Mouse (Mus musculus): ENCODE results near the gene Timp4. TPM values are rescaled to one million over a fixed set of nuclear protein-coding genes. Genes with fewer than 3 reads are reported as not detected.
A peak's percentile ranks its signal among the peaks of the same experiment; 100 is the strongest.
"Not testable (repeated sequence)": the region's sequence is repeated elsewhere in the genome, so short reads cannot be mapped to it uniquely, and the experiment has no call there.

Timp4 gene
- polyA plus RNA-seq, 1 experiment from 2014 or later, result 0.17 TPM

- H3K9ac ChIP-seq (ENCODE audit: low read depth, low read length), result no peak overlapping the region
These were observed 6.4 kb downstream of the Timp4 start for GRCm38 (mm10) chr6:115245500-115246058.

GRCm38 (mm10) chr6:115244222-115244621 lies 7.8 kb downstream of the Timp4 start:
- H3K9ac ChIP-seq (ENCODE audit: low read depth, low read length), result no peak overlapping the region
- 76% methylated on average over 2 of the region's 2 CpGs for WGBS
- H3K4me3 ChIP-seq (ENCODE audit: low read depth, low read length), result no peak overlapping the region

More at GRCm38 (mm10) chr6:115245500-115246058, 6.4 kb downstream of the Timp4 start:
- no peak overlapping the region for H3K4me2 ChIP-seq (replicated peaks; ENCODE audit: low read depth)
- no peaks in the 10 kb centered on the region for H3K4me1 ChIP-seq (replicated peaks; ENCODE audit: control insufficient read depth, insufficient read depth, low read length)
- no peak for ATAC-seq
- no peak for TF ChIP-seq CTCF (IDR thresholded peaks at IDR 0.05; ENCODE audit: low read depth)
- H3K9me3 ChIP-seq (ENCODE audit: control insufficient read depth), result no peaks in the 10 kb centered on the region
- H3K4me3 ChIP-seq (ENCODE audit: low read depth, low read length), result no peak overlapping the region
- no peak overlapping the region for H3K27ac ChIP-seq (ENCODE audit: low read depth, low read length)
- WGBS, result 83% methylated on average over 3 of the region's 3 CpGs
- no peaks in the 10 kb centered on the region for H3K27me3 ChIP-seq (replicated peaks; ENCODE audit: control insufficient read depth, insufficient read depth, low read length)
- H3K36me3 ChIP-seq (ENCODE audit: control insufficient read depth, insufficient read depth), result no peaks in the 10 kb centered on the region

GRCm38 (mm10) chr6:115241939-115242338 lies 10.1 kb downstream of the Timp4 start:
- no peak for TF ChIP-seq CTCF (IDR thresholded peaks at IDR 0.05; ENCODE audit: low read depth)
- no peak overlapping the region for H3K27ac ChIP-seq (ENCODE audit: low read depth, low read length)
- H3K4me3 ChIP-seq (ENCODE audit: low read depth, low read length), result no peak overlapping the region
- no peaks in the 10 kb centered on the region for H3K27me3 ChIP-seq (replicated peaks; ENCODE audit: control insufficient read depth, insufficient read depth, low read length)
- H3K4me1 ChIP-seq (replicated peaks; ENCODE audit: control insufficient read depth, insufficient read depth, low read length), result no peaks in the 10 kb centered on the region
- no peak overlapping the region for H3K4me2 ChIP-seq (replicated peaks; ENCODE audit: low read depth)
- H3K36me3 ChIP-seq (ENCODE audit: control insufficient read depth, insufficient read depth), result no peaks in the 10 kb centered on the region
- H3K9ac ChIP-seq (ENCODE audit: low read depth, low read length), result no peak overlapping the region
- H3K9me3 ChIP-seq (ENCODE audit: control insufficient read depth), result no peaks in the 10 kb centered on the region
- ATAC-seq, result no peak
- 83% methylated on average over 3 of the region's 3 CpGs for WGBS

More at GRCm38 (mm10) chr6:115244222-115244621, 7.8 kb downstream of the Timp4 start:
- no peaks in the 10 kb centered on the region for H3K4me1 ChIP-seq (replicated peaks; ENCODE audit: control insufficient read depth, insufficient read depth, low read length)
- peak; percentile 26; the same call in 1 of the 2 replicates for TF ChIP-seq CTCF (IDR thresholded peaks at IDR 0.05; ENCODE audit: low read depth)
- no peaks in the 10 kb centered on the region for H3K27me3 ChIP-seq (replicated peaks; ENCODE audit: control insufficient read depth, insufficient read depth, low read length)
- no peaks in the 10 kb centered on the region for H3K9me3 ChIP-seq (ENCODE audit: control insufficient read depth)
- ATAC-seq, result no peak
- H3K27ac ChIP-seq (ENCODE audit: low read depth, low read length), result no peak overlapping the region
- H3K36me3 ChIP-seq (ENCODE audit: control insufficient read depth, insufficient read depth), result no peaks in the 10 kb centered on the region
- no peak overlapping the region for H3K4me2 ChIP-seq (replicated peaks; ENCODE audit: low read depth)

- Histone ChIP-seq H3K4me3 (ENCODE audit: low read depth, low read length) (no peak overlapping the region), H3K9ac (ENCODE audit: low read depth, low read length) (no peak overlapping the region), H3K27ac (ENCODE audit: low read depth, low read length) (no peak overlapping the region), H3K9me3 (ENCODE audit: control insufficient read depth) (no peaks in the 10 kb centered on the region), H3K4me2 (replicated peaks; ENCODE audit: low read depth) (no peak overlapping the region), H3K36me3 (ENCODE audit: control insufficient read depth, insufficient read depth) (no peaks in the 10 kb centered on the region), H3K27me3 (replicated peaks; ENCODE audit: control insufficient read depth, insufficient read depth, low read length) (no peaks in the 10 kb centered on the region), H3K4me1 (replicated peaks; ENCODE audit: control insufficient read depth, insufficient read depth, low read length) (no peaks in the 10 kb centered on the region)
- WGBS, result 67% methylated on average over 3 of the region's 3 CpGs
- TF ChIP-seq CTCF (IDR thresholded peaks at IDR 0.05; ENCODE audit: low read depth), result no peak
- no peak for ATAC-seq
These were observed 10.8 kb downstream of the Timp4 start for GRCm38 (mm10) chr6:115241131-115241699.

- not testable (repeated sequence) for H3K9me3 ChIP-seq (ENCODE audit: control insufficient read depth); ATAC-seq; H3K4me3 ChIP-seq (ENCODE audit: low read depth, low read length); H3K9ac ChIP-seq (ENCODE audit: low read depth, low read length); H3K27me3 ChIP-seq (replicated peaks; ENCODE audit: control insufficient read depth, insufficient read depth, low read length); H3K4me2 ChIP-seq (replicated peaks; ENCODE audit: low read depth); H3K4me1 ChIP-seq (replicated peaks; ENCODE audit: control insufficient read depth, insufficient read depth, low read length); H3K36me3 ChIP-seq (ENCODE audit: control insufficient read depth, insufficient read depth); H3K27ac ChIP-seq (ENCODE audit: low read depth, low read length)
- 49% methylated on average over 2 of the region's 2 CpGs for WGBS
These were observed 11.6 kb downstream of the Timp4 start for GRCm38 (mm10) chr6:115240431-115240830.

GRCm38 (mm10) chr6:115239335-115239734 lies 12.7 kb downstream of the Timp4 start:
- WGBS, result 87% methylated on average over 7 of the region's 7 CpGs
- no peak overlapping the region for H3K4me3 ChIP-seq (ENCODE audit: low read depth, low read length)
- no peak overlapping the region for H3K27ac ChIP-seq (ENCODE audit: low read depth, low read length)
- H3K4me1 ChIP-seq (replicated peaks; ENCODE audit: control insufficient read depth, insufficient read depth, low read length), result no peaks in the 10 kb centered on the region
- no peaks in the 10 kb centered on the region for H3K9me3 ChIP-seq (ENCODE audit: control insufficient read depth)
- ATAC-seq, result no peak
- no peak overlapping the region for H3K9ac ChIP-seq (ENCODE audit: low read depth, low read length)
- no peaks in the 10 kb centered on the region for H3K27me3 ChIP-seq (replicated peaks; ENCODE audit: control insufficient read depth, insufficient read depth, low read length)
- H3K36me3 ChIP-seq (ENCODE audit: control insufficient read depth, insufficient read depth), result no peaks in the 10 kb centered on the region
- TF ChIP-seq CTCF (IDR thresholded peaks at IDR 0.05; ENCODE audit: low read depth), result no peak
- H3K4me2 ChIP-seq (replicated peaks; ENCODE audit: low read depth), result no peak overlapping the region
